Comparison of ENCODE assay signal across 10 mouse cellular contexts in the genomic region with DNA sequence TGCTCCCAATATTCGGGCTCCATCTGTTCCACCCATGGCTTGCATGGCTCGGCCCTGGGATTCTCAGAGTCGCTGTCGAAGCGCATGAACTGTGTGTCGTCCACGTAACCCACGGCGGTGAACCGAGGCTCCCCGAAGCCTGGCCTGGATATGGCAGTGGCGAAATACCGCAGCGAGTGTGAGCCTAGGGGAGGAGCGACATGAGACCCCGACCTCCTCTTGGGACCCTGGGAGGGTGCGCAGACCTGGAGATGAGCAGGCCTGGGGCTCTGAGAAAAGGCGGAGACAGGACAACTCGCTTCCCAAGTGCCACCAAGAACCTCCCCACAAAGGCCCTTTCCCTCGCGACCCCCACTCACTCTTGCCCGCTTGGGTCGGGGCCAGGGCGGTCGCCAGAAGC. TPM values are rescaled to one million over a fixed set of nuclear protein-coding genes. Genes with fewer than 3 reads are reported as not detected.
"Had no signal": no experiment of that assay in that cellular context is flagged by ENCODE, and none has a peak within 500 bp of the region (broad histone marks: within the 10 kb centered on the region; RNA-seq: fewer than 3 reads in every experiment).

No protein-coding gene starts in this region.

RNA-seq across cellular contexts. Expression of a gene that starts 0.2 kb away (rescaled TPM):
- polyA plus RNA-seq: lung, embryonic 14.5 days; lung, embryonic 16.5 days; midbrain, embryonic 10.5 days; midbrain, embryonic 12.5 days; midbrain, embryonic 14.5 days; midbrain, embryonic 16.5 days; neural tube, embryonic 12.5 days; neural tube, embryonic 14.5 days; stomach, embryonic 14.5 days had no signal

RNA-seq across cellular contexts. Expression of a gene that starts 15.2 kb away (rescaled TPM):
- polyA plus RNA-seq: liver, embryonic 16.5 days; lung, embryonic 14.5 days; lung, embryonic 16.5 days; midbrain, embryonic 10.5 days; midbrain, embryonic 12.5 days; midbrain, embryonic 14.5 days; midbrain, embryonic 16.5 days; neural tube, embryonic 12.5 days; neural tube, embryonic 14.5 days; stomach, embryonic 14.5 days had no signal
